In the genomic region with DNA sequence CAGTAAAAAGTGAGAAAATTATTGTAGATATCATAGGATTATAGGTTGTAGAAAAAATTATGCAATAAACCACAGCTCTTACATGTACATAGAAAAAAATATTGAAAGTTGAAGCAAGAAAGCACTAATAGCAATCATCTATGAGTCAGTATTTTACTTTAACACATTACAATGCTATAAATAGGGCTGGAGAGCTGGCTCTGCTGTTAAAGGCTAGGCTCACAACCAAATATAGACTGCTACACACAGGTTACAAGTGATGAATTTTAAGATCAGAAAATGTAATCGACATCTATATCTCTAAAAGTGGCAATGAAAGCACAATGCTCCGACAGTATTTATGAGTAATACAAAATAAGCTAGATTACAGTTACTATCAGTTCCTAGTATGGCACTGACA, we compare ENCODE assay signal across 20 mouse cellular contexts.
DNase-seq lines count a peak whose midpoint lies in the region; ATAC-seq lines count a peak whose summit lies in the region.
"Had no signal": no experiment of that assay in that cellular context is flagged by ENCODE, and none has a peak within 500 bp of the region (broad histone marks: within the 10 kb centered on the region; RNA-seq: fewer than 3 reads in every experiment).

No protein-coding gene starts in this region.

- no peak overlapping the region for H3K4me3 ChIP-seq in heart, embryonic 12.5 days
- H3K4me3 ChIP-seq in heart, embryonic 16.5 days (ENCODE audit: low read length), result no peak overlapping the region
- no peak overlapping the region for H3K4me3 ChIP-seq in heart, embryonic 11.5 days (ENCODE audit: low read depth, low read length)
- H3K4me3 ChIP-seq: embryonic facial prominence, embryonic 15.5 days; erythroblast, embryonic 14.5 days; forebrain, embryonic 10.5 days; gastrocnemius, adult 2 months; hindbrain, embryonic 13.5 days had no signal

- H3K9me3 ChIP-seq in heart, embryonic 12.5 days (replicated peaks), result no peaks in the 10 kb centered on the region
- H3K9me3 ChIP-seq in heart, embryonic 16.5 days (replicated peaks; ENCODE audit: control insufficient read depth, low read length), result no peaks in the 10 kb centered on the region
- H3K9me3 ChIP-seq in heart, embryonic 11.5 days (replicated peaks; ENCODE audit: control insufficient read depth, low read length), result no peaks in the 10 kb centered on the region
- H3K9me3 ChIP-seq: embryonic facial prominence, embryonic 15.5 days; forebrain, embryonic 10.5 days; hindbrain, embryonic 13.5 days had no signal

- DNase-seq in heart, adult 9 months (ENCODE audit: low spot score in 2 of 2), result no peak
- DNase-seq in urinary bladder, postnatal 14 days (ENCODE audit: low spot score), result no peak
- DNase-seq: adrenal gland, adult 8-10 months; adrenal gland, postnatal 36 days; cerebellum, adult 2 months; cerebellum, postnatal 10 days; embryo, embryonic 11 days; gastrocnemius, adult 2 months; gastrocnemius, postnatal 25 days; kidney, adult 11 months had no signal

- H3K9ac ChIP-seq in heart, embryonic 12.5 days, result no peak overlapping the region
- no peak overlapping the region for H3K9ac ChIP-seq in heart, embryonic 16.5 days (ENCODE audit: low read length)
- no peak overlapping the region for H3K9ac ChIP-seq in heart, embryonic 11.5 days (ENCODE audit: low read depth, low read length)
- H3K9ac ChIP-seq: embryonic facial prominence, embryonic 15.5 days; hindbrain, embryonic 13.5 days had no signal

- WGBS in heart, embryonic 12.5 days, result 47% methylated on average over 2 of the region's 2 CpGs
- 39% methylated on average over 2 of the region's 2 CpGs for WGBS in heart, embryonic 16.5 days
- 56% methylated on average over 2 of the region's 2 CpGs for whole genome bisulfite sequencing in heart, embryonic 11.5 days (ENCODE audit: insufficient replicate concordance)

- H3K27me3 ChIP-seq in heart, embryonic 12.5 days (replicated peaks), result no peaks in the 10 kb centered on the region
- H3K27me3 ChIP-seq in heart, embryonic 16.5 days (ENCODE audit: control insufficient read depth, insufficient read depth, low read length), result no peaks in the 10 kb centered on the region
- H3K27me3 ChIP-seq in heart, embryonic 11.5 days (ENCODE audit: control insufficient read depth, insufficient read depth, low read length), result no peaks in the 10 kb centered on the region
- H3K27me3 ChIP-seq: embryonic facial prominence, embryonic 15.5 days; hindbrain, embryonic 13.5 days had no signal

- no peak for ATAC-seq in heart, embryonic 12.5 days (ENCODE audit: insufficient number of reproducible peaks, low FRiP score)
- ATAC-seq in heart, embryonic 16.5 days (replicated peaks; ENCODE audit: extremely low read depth, insufficient read depth, low FRiP score), result no peak
- ATAC-seq in heart, embryonic 11.5 days (replicated peaks; ENCODE audit: insufficient number of reproducible peaks, low FRiP score, low TSS enrichment), result no peak
- peak; percentile 39; the same call in 1 of the 2 replicates for ATAC-seq in granulocyte monocyte progenitor cell, adult 5-6 weeks (replicated peaks; ENCODE audit: poor library complexity, severe bottlenecking)
- ATAC-seq: forebrain, embryonic 14.5 days; hindbrain, postnatal 0 days had no signal

- H3K4me1 ChIP-seq in heart, embryonic 12.5 days (replicated peaks), result peaks cover 38% of the 10 kb centered on the region
- peaks cover 16% of the 10 kb centered on the region for H3K4me1 ChIP-seq in heart, embryonic 16.5 days (ENCODE audit: control insufficient read depth, insufficient read depth, low read length)
- H3K4me1 ChIP-seq in heart, embryonic 11.5 days (ENCODE audit: control insufficient read depth, insufficient read depth, low read length), result peaks cover 19% of the 10 kb centered on the region

- no peaks in the 10 kb centered on the region for H3K36me3 ChIP-seq in heart, embryonic 12.5 days
- no peaks in the 10 kb centered on the region for H3K36me3 ChIP-seq in heart, embryonic 16.5 days (ENCODE audit: control insufficient read depth, insufficient read depth)
- H3K36me3 ChIP-seq in heart, embryonic 11.5 days (ENCODE audit: control insufficient read depth, insufficient read depth, low read length), result no peaks in the 10 kb centered on the region
- H3K36me3 ChIP-seq: embryonic facial prominence, embryonic 15.5 days; hindbrain, embryonic 13.5 days had no signal

- no peak overlapping the region for H3K4me2 ChIP-seq in heart, embryonic 12.5 days
- H3K4me2 ChIP-seq in heart, embryonic 16.5 days (ENCODE audit: low read depth, low read length), result no peak overlapping the region
- H3K4me2 ChIP-seq in heart, embryonic 11.5 days, result no peak overlapping the region
- H3K4me2 ChIP-seq: embryonic facial prominence, embryonic 15.5 days; hindbrain, embryonic 13.5 days had no signal

- H3K27ac ChIP-seq in heart, embryonic 12.5 days (ENCODE audit: poor library complexity, severe bottlenecking), result peak overlapping the region; percentile 57; the same call in 1 of the 2 replicates
- H3K27ac ChIP-seq in heart, embryonic 16.5 days (ENCODE audit: low read length), result peak overlapping the region; percentile 81
- H3K27ac ChIP-seq in heart, embryonic 11.5 days (ENCODE audit: low read depth, low read length), result no peak overlapping the region
- H3K27ac ChIP-seq: embryonic facial prominence, embryonic 15.5 days; forebrain, embryonic 10.5 days; gastrocnemius, adult 2 months; hindbrain, embryonic 13.5 days; hindbrain, postnatal 0 days had no signal
